Comparison of ENCODE assay signal across 16 mouse cellular contexts in genomic region chr9:65358956-65359480, GRCm38 (mm10). TPM values are rescaled to one million over a fixed set of nuclear protein-coding genes. Genes with fewer than 3 reads are reported as not detected.
DNase-seq lines count a peak whose midpoint lies in the region; ATAC-seq and TF ChIP-seq lines count a peak whose summit lies in the region.
"Had no signal": no experiment of that assay in that cellular context is flagged by ENCODE, and none has a peak within 500 bp of the region (broad histone marks: within the 10 kb centered on the region; RNA-seq: fewer than 3 reads in every experiment).

No protein-coding gene starts in this region.

- DNase-seq in heart, adult 11 months: peak; percentile 91
- DNase-seq in heart, postnatal 36 days: no peak
- peak; percentile 43 for DNase-seq in c-Kit-positive CD71-positive TER-119-negative erythroid progenitor cells, embryonic 14.5 days (ENCODE audit: low read depth)
- DNase-seq in heart, postnatal 0 days (ENCODE audit: low spot score): peak; percentile 11
- no peak for DNase-seq in liver, postnatal 0 days
- no peak for DNase-seq in thymus, postnatal 25 days
- DNase-seq: cerebellum, postnatal 14 days; gastrocnemius, postnatal 10 days; kidney, postnatal 10 days; lung, postnatal 14 days had no signal

- no peak overlapping the region for H3K4me2 ChIP-seq in heart, postnatal 0 days (ENCODE audit: low read depth, low read length)
- H3K4me2 ChIP-seq in liver, postnatal 0 days (ENCODE audit: low read depth, low read length): no peak overlapping the region
- H3K4me2 ChIP-seq: midbrain, embryonic 13.5 days had no signal

- H3K4me1 ChIP-seq in heart, postnatal 0 days (ENCODE audit: control insufficient read depth, insufficient read depth): peaks cover 11% of the 10 kb centered on the region; the same call in 1 of the 2 replicates
- H3K4me1 ChIP-seq in liver, postnatal 0 days (ENCODE audit: insufficient read depth): no peaks in the 10 kb centered on the region
- H3K4me1 ChIP-seq: midbrain, embryonic 13.5 days had no signal

- no peak for TF ChIP-seq CTCF in heart, postnatal 0 days (IDR thresholded peaks at IDR 0.05; ENCODE audit: low read depth)
- TF ChIP-seq CTCF in liver, postnatal 0 days (IDR thresholded peaks at IDR 0.05; ENCODE audit: low read depth): no peak

- no peaks in the 10 kb centered on the region for H3K27me3 ChIP-seq in heart, postnatal 0 days (ENCODE audit: control insufficient read depth, insufficient read depth, low read length)
- H3K27me3 ChIP-seq in liver, postnatal 0 days (ENCODE audit: insufficient read depth, low read length): no peaks in the 10 kb centered on the region
- H3K27me3 ChIP-seq: midbrain, embryonic 13.5 days had no signal

- ATAC-seq in heart, postnatal 0 days (ENCODE audit: insufficient read depth, low read depth): 0 out of 2 replicates have a peak, but pooled peaks have one; percentile 25
- ATAC-seq in liver, postnatal 0 days: peak; percentile 56
- ATAC-seq in CD4-positive, CD25-positive, alpha-beta regulatory T cell, adult 4 months: no peak
- ATAC-seq in inflammation-experienced regulatory T-cells, adult 6 months: no peak
- ATAC-seq: forebrain, embryonic 16.5 days; midbrain, embryonic 13.5 days had no signal

- peak overlapping the region; percentile 47 for H3K27ac ChIP-seq in heart, postnatal 0 days (ENCODE audit: low read depth)
- H3K27ac ChIP-seq in liver, postnatal 0 days (ENCODE audit: low read depth): no peak overlapping the region
- H3K27ac ChIP-seq: midbrain, embryonic 13.5 days had no signal

- no peak for TF ChIP-seq EP300 in heart, postnatal 0 days (IDR thresholded peaks at IDR 0.05; ENCODE audit: low read depth)
- no peak for TF ChIP-seq EP300 in liver, postnatal 0 days (IDR thresholded peaks at IDR 0.05; ENCODE audit: low read depth)

- no peak overlapping the region for H3K9ac ChIP-seq in heart, postnatal 0 days (replicated peaks; ENCODE audit: low read depth, low read length)
- H3K9ac ChIP-seq in liver, postnatal 0 days (replicated peaks): no peak overlapping the region
- H3K9ac ChIP-seq: midbrain, embryonic 13.5 days had no signal

- no peak overlapping the region for H3K4me3 ChIP-seq in heart, postnatal 0 days (ENCODE audit: low read depth, low read length)
- H3K4me3 ChIP-seq in liver, postnatal 0 days (ENCODE audit: low read depth, low read length): no peak overlapping the region
- H3K4me3 ChIP-seq: erythroblast, embryonic 14.5 days; midbrain, embryonic 13.5 days had no signal

- H3K9me3 ChIP-seq in heart, postnatal 0 days (replicated peaks; ENCODE audit: control insufficient read depth, low read length): no peaks in the 10 kb centered on the region
- H3K9me3 ChIP-seq in liver, postnatal 0 days (ENCODE audit: low read length): no peaks in the 10 kb centered on the region
- H3K9me3 ChIP-seq: midbrain, embryonic 13.5 days had no signal

- H3K36me3 ChIP-seq in heart, postnatal 0 days (replicated peaks; ENCODE audit: control insufficient read depth, insufficient read depth, low read length): peaks cover 72% of the 10 kb centered on the region
- H3K36me3 ChIP-seq in liver, postnatal 0 days (replicated peaks; ENCODE audit: insufficient read depth, low read length): peaks cover 65% of the 10 kb centered on the region

- WGBS in heart, postnatal 0 days: 27% methylated on average over 1 of the region's 1 CpGs
- 72% methylated on average over 1 of the region's 1 CpGs for WGBS in liver, postnatal 0 days (ENCODE audit: insufficient replicate concordance)

- intact Hi-C loops in heart, postnatal 36 days (cut with DNase I): no loop called here

RNA-seq across cellular contexts. Expression of gene Ubap1l, which starts 1.8 kb away (rescaled TPM):
- total RNA-seq in heart, postnatal 36 days (2021): under 1 TPM in 1 of 2 experiments, not detected in 1; 0.25 TPM
- total RNA-seq in heart, postnatal 0 days (2014; rRNA removed; ENCODE audit: low replicate concordance): not detected in 2 replicates
- 0.11 and 0.21 TPM in 2 replicates for polyA plus RNA-seq in heart, postnatal 0 days (2015; fragmentation: Nextera tagmentation; extraction: Ambion mirVana)
- polyA plus RNA-seq in liver, postnatal 0 days (2015; fragmentation: Nextera tagmentation; extraction: Ambion mirVana): not detected in 2 replicates
- polyA plus RNA-seq in CD4-positive, CD25-positive, alpha-beta regulatory T cell, adult 4 months (2017; shearing (Covaris generic)): not detected
- polyA plus RNA-seq in inflammation-experienced regulatory T-cells, adult 6 months (2017; shearing (Covaris generic)): under 1 TPM in 1 of 3 experiments, not detected in 2; 0.54 TPM

RNA-seq across cellular contexts. Expression of gene Pdcd7, which starts 13.1 kb away (rescaled TPM):
- total RNA-seq in heart, postnatal 36 days (2021): 10 to 100 TPM; 13.4 to 14.7 TPM
- 9.4 and 10.6 TPM in 2 replicates for total RNA-seq in heart, postnatal 0 days (2014; rRNA removed; ENCODE audit: low replicate concordance)
- polyA plus RNA-seq in heart, postnatal 0 days (2015; fragmentation: Nextera tagmentation; extraction: Ambion mirVana): 4.7 and 5.9 TPM in 2 replicates
- 4.0 and 4.4 TPM in 2 replicates for polyA plus RNA-seq in liver, postnatal 0 days (2015; fragmentation: Nextera tagmentation; extraction: Ambion mirVana)
- 1 to 10 TPM; 4.5 to 7.7 TPM for polyA plus RNA-seq in CD4-positive, CD25-positive, alpha-beta regulatory T cell, adult 4 months (2017; shearing (Covaris generic))
- 1 to 10 TPM; 4.3 to 6.0 (median 5.8) TPM for polyA plus RNA-seq in inflammation-experienced regulatory T-cells, adult 6 months (2017; shearing (Covaris generic))

RNA-seq across cellular contexts. Expression of gene Kbtbd13, which starts 32.4 kb away (rescaled TPM):
- total RNA-seq in heart, postnatal 36 days (2021): 1 to 10 TPM; 2.2 to 2.4 TPM
- total RNA-seq in heart, postnatal 0 days (2014; rRNA removed; ENCODE audit: low replicate concordance): 1.1 and 1.2 TPM in 2 replicates
- 0.63 and 0.77 TPM in 2 replicates for polyA plus RNA-seq in heart, postnatal 0 days (2015; fragmentation: Nextera tagmentation; extraction: Ambion mirVana)
- polyA plus RNA-seq in liver, postnatal 0 days (2015; fragmentation: Nextera tagmentation; extraction: Ambion mirVana): 0.09 and 0.11 TPM in 2 replicates
- not detected for polyA plus RNA-seq in CD4-positive, CD25-positive, alpha-beta regulatory T cell, adult 4 months (2017; shearing (Covaris generic))
- polyA plus RNA-seq in inflammation-experienced regulatory T-cells, adult 6 months (2017; shearing (Covaris generic)): not detected
- polyA plus RNA-seq: erythroblast, embryonic 14.5 days; hindbrain, embryonic 11.5 days had no signal

RNA-seq across cellular contexts. Expression of gene Rasl12, which starts 39.3 kb away (rescaled TPM):
- 1 to 10 TPM; 8.4 to 9.2 TPM for total RNA-seq in heart, postnatal 36 days (2021)
- 1.8 and 8.5 TPM in 2 replicates for total RNA-seq in heart, postnatal 0 days (2014; rRNA removed; ENCODE audit: low replicate concordance)
- polyA plus RNA-seq in heart, postnatal 0 days (2015; fragmentation: Nextera tagmentation; extraction: Ambion mirVana): 7.5 and 7.9 TPM in 2 replicates
- polyA plus RNA-seq in liver, postnatal 0 days (2015; fragmentation: Nextera tagmentation; extraction: Ambion mirVana): 0.08 and 0.17 TPM in 2 replicates
- polyA plus RNA-seq in CD4-positive, CD25-positive, alpha-beta regulatory T cell, adult 4 months (2017; shearing (Covaris generic)): not detected
- polyA plus RNA-seq in inflammation-experienced regulatory T-cells, adult 6 months (2017; shearing (Covaris generic)): under 1 TPM in 2 of 3 experiments, not detected in 1; 0.23 to 0.89 TPM

Comparison
In these comparisons a context has a peak if more than half of its experiments do, and no peak if none do; other contexts are left out.
1. DNase-seq: peak in heart, adult 11 months (single experiment), c-Kit-positive CD71-positive TER-119-negative erythroid progenitor cells, embryonic 14.5 days (single experiment) and heart, postnatal 0 days (single experiment); none in heart, postnatal 36 days (0 of 2), liver, postnatal 0 days (single experiment) and thymus, postnatal 25 days (single experiment).
2. ATAC-seq: peak in heart, postnatal 0 days (single experiment) and liver, postnatal 0 days (single experiment); none in CD4-positive, CD25-positive, alpha-beta regulatory T cell, adult 4 months (single experiment) and inflammation-experienced regulatory T-cells, adult 6 months (single experiment).